Mouse (Mus musculus): ENCODE data around the gene Glcci1. TPM values are rescaled to one million over a fixed set of nuclear protein-coding genes. Genes with fewer than 3 reads are reported as not detected.
A peak's percentile ranks its signal among the peaks of the same experiment; 100 is the strongest.
"Not testable (repeated sequence)": the region's sequence is repeated elsewhere in the genome, so short reads cannot be mapped to it uniquely, and the experiment has no call there.

The Glcci1 gene
- total RNA-seq, 2 experiments from 2014 or later: 94.5 to 94.8 TPM

DNA sequence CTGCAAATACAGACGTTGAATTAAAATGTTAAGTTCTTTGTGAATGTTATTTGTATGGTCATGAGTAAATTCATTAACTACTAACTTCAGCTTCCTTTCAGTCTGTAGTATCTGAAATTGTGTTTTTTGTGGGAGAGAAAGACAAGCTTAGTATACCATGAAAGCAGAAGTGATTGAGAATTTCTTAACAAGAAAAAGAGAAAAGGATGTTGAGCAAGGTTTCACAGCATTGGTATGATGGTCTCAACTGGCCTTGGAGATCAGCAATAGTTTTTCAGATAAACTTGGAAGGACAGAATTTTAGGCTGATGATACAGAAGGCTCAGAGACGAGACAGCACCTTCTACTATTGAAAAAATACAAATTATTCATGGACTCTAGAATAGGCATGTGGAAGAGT, 27.5 kb downstream of the Glcci1 start:
- Histone ChIP-seq H3K4me3 (no peak overlapping the region), H3K27ac (no peak overlapping the region)
- DNase-seq (ENCODE audit: low spot score in 2 of 2): no peak
- TF ChIP-seq CTCF (conservative IDR thresholded peaks at IDR 0.05): no peak

DNA sequence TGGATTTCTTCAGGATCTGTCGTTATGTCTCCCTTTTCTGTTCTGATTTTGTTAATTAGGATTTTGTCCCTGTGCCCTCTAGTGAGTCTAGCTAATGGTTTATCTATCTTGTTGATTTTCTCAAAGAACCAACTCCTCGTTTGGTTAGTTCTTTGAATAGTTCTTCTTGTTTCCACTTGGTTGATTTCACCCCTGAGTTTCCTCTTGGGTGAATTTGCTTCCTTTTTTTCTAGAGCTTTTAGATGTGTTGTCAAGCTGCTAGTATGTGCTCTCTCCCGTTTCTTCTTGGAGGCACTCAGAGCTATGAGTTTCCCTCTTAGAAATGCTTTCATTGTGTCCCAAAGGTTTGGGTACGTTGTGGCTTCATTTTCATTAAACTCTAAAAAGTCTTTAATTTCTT, 32.1 kb downstream of the Glcci1 start:
- H3K4me3 ChIP-seq; DNase-seq (ENCODE audit: low spot score in 2 of 2): not testable (repeated sequence)

DNA sequence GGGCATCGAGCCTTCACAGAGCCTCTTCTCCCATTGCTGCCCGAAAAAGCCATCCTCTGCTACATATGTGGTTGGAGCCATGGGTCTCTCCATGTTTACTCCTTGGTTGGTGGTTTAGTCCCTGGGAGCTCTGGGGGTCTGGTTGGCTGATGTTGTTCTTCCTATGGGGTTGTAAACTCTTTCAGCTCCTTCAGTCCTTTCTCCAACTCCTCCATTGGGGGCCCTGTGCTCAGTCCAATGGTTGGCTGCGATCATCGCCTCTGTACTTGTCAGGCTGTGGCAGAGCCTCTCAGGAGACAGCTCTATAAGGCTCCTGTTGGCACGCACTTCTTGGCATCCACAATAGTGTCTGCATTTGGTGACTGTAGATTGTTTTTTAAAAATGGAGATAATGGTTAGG, 35.4 kb downstream of the Glcci1 start:
- Histone ChIP-seq H3K4me3 (no peak overlapping the region), H3K27ac (no peak overlapping the region)
- no peak for DNase-seq (ENCODE audit: low spot score in 2 of 2)
- TF ChIP-seq CTCF (conservative IDR thresholded peaks at IDR 0.05): no peak

More for the DNA sequence above, 32.1 kb downstream of the Glcci1 start:
- not testable (repeated sequence) for H3K27ac ChIP-seq

DNA sequence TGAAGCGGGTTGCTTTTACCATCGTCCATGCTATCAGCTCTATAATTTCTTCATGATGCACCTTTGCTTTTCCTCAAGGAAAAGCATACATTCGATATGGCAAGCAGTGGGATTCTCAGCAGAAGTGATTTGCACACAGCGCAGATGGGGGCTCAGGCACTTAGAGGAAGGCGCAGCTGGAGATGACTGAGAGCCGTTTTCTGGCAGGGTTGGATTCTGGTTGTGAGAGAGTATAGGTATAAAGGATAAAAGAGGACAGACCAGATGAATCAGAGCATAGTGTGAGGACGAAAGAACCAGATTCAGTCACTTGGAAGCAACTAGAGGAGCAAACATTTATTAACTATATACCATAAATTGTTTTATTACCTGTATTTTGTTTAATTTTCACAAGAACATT, 36.4 kb downstream of the Glcci1 start:
- Histone ChIP-seq H3K27ac (no peak overlapping the region), H3K4me3 (no peak overlapping the region)
- DNase-seq (ENCODE audit: low spot score in 2 of 2): no peak
- TF ChIP-seq CTCF (conservative IDR thresholded peaks at IDR 0.05): no peak

DNA sequence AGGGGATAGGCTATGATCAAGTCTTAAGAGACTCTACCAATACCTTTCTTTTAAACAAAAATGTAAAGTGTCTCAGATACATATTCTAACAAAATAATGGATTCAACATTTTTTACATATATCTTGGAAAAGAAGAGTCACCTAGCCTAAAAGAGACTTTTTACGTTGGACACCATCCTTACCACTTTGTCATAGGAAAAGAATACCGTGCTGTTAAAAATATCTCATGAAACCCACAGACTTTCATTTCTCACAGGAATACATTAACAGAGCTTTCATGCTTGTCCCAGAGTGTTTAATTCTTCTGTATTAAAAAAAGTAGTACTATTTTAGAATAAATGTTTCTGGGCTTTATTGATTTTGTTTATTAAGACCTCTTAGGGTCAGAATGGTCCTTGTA, 41.8 kb downstream of the Glcci1 start:
- H3K4me3 ChIP-seq: no peak overlapping the region

DNA sequence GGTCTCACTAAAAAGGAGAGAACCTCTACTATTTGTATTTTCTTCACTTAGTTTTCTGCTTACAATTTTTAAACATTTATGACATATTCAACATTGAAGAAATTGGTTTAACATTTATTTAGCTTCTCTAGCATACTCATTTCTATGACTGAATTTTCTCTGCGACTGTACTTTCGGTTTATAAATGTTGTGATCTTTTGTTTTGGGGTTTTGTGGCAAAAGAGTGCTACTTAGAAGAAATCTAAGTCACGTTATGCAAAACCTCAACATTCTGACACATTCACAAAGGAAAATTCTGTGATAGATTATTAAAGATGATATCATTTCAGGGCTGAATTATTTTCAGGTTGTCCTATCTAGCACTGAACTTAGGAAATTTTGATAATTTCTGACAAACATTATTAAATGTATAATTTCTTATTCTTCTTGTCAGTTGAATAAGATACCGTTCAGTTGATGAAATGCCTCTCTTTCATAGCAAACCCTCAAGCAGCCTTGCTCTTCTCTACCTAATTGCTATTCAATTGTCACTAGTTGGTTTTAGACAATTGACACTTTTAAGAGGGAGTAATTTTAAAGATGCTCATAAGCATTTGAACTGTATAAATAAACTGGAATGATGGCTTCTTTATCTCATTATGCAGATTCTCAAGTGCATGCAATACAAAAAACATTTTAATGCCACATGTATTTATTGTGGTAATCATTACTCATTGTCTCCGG, 47.6 kb downstream of the Glcci1 start:
- no peak for TF ChIP-seq CTCF (conservative IDR thresholded peaks at IDR 0.05)
- H3K4me3 ChIP-seq: no peak overlapping the region
- no peak overlapping the region for H3K27ac ChIP-seq
- DNase-seq (ENCODE audit: low spot score in 2 of 2): no peak

More for the DNA sequence above, 41.8 kb downstream of the Glcci1 start:
- TF ChIP-seq CTCF (conservative IDR thresholded peaks at IDR 0.05): no peak
- H3K27ac ChIP-seq: no peak overlapping the region
- no peak for DNase-seq (ENCODE audit: low spot score in 2 of 2)

DNA sequence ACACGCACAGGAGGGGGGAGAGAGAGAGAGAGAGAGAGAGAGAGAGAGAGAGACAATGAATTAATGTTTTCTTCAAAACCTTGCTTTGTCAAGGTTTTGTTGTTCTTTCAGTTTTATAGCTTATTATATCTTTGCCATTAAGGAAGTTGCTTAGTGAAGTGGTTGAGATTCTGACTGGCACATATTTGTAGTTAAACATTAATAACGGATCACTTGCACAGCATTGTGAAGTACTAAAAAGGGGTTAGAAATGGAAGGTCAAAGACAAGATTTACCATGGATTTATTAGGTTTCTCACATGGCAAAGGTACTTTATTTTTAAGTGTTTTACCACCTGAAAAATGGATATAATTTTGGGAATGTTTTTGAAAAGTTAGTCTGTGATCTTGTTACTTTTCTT, 51.3 kb downstream of the Glcci1 start:
- H3K27ac ChIP-seq: no peak overlapping the region
- TF ChIP-seq CTCF (conservative IDR thresholded peaks at IDR 0.05): no peak
- DNase-seq (ENCODE audit: low spot score in 2 of 2): no peak
- H3K4me3 ChIP-seq: no peak overlapping the region

DNA sequence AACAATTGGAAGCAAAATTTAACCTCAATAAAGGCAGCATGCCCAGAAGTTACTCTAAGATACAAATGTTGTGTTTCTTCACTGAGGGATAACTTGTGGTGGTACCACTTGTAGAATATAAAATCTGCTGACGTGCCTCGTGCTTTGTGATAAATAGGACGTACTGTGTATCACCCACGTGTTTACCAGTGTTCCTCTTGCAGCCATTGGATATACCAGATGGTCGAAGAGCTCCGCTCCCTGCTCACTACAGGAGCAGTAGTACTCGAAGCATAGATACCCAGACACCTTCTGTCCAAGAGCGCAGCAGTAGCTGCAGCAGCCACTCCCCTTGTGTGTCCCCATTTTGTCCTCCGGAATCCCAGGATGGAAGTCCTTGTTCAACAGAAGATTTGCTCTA, 73.0 kb downstream of the Glcci1 start:
- Histone ChIP-seq H3K4me3 (no peak overlapping the region), H3K27ac (no peak overlapping the region)
- TF ChIP-seq CTCF (conservative IDR thresholded peaks at IDR 0.05): no peak
- peak; percentile 17 to 48 for DNase-seq (ENCODE audit: low spot score in 2 of 2)

DNA sequence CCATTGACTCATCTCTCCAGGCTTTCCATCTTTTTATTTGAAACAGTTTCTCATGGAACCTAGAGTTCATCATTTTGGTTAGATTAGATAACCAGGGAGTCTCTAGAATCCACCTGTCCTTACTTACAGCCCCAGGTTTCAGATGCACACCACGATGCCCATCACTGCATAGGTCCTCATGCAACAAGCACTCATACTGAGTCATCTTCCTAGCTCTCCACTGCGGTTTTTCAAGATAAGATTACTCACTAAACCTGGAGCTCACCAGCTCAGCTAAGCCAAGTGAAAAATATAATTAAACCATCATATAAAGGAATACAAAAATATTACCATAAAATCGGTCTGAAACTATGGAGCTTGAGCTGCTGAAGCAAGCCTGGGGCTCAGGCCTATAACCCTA, 74.5 kb downstream of the Glcci1 start:
- H3K27ac ChIP-seq: no peak overlapping the region
- no peak for DNase-seq (ENCODE audit: low spot score in 2 of 2)
- no peak overlapping the region for H3K4me3 ChIP-seq
- TF ChIP-seq CTCF (conservative IDR thresholded peaks at IDR 0.05): no peak

DNA sequence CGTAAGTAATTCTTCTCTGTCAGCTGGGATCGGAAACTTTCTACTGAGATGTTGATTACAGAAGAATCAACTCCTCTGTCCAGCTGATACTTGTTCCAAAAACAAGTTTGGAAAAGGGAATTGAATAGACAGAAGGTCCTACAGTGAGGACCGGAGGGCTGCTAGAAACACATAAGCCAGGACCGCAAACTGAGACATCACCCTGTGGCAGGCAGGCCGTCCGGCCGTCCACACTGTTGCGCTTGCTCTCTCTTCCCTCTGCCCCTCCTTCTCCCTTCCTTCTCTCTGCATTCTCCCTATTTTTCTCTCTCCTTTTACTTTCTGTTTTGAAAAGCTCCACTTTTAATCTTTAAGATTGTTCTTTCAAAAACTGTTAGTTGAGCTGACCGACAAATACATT, 82.3 kb downstream of the Glcci1 start:
- DNase-seq (ENCODE audit: low spot score in 2 of 2): no peak
- H3K4me3 ChIP-seq: no peak overlapping the region
- no peak for TF ChIP-seq CTCF (conservative IDR thresholded peaks at IDR 0.05)
- H3K27ac ChIP-seq: no peak overlapping the region

DNA sequence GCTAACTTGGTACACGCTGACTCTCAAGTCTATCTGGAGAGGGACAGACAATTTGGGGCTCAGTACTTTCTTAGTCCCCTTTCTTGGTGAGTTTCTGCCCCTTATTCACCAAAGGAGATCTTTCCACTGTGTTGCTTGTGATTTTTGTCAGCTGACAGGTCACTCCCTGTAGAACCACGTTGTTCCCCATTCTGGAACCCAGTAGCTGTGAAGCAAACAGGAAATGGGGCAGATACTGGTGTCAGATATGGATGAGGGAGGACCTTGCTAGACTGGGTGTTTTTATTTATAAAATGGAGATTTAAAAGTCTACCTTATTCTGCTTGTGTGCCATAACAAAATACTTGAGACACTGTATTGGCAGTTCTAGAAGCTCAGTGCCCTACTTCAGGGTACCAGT, 108.0 kb downstream of the Glcci1 start:
- DNase-seq (ENCODE audit: low spot score in 2 of 2): no peak
- no peak overlapping the region for H3K4me3 ChIP-seq
- TF ChIP-seq CTCF (conservative IDR thresholded peaks at IDR 0.05): no peak
- H3K27ac ChIP-seq: no peak overlapping the region

DNA sequence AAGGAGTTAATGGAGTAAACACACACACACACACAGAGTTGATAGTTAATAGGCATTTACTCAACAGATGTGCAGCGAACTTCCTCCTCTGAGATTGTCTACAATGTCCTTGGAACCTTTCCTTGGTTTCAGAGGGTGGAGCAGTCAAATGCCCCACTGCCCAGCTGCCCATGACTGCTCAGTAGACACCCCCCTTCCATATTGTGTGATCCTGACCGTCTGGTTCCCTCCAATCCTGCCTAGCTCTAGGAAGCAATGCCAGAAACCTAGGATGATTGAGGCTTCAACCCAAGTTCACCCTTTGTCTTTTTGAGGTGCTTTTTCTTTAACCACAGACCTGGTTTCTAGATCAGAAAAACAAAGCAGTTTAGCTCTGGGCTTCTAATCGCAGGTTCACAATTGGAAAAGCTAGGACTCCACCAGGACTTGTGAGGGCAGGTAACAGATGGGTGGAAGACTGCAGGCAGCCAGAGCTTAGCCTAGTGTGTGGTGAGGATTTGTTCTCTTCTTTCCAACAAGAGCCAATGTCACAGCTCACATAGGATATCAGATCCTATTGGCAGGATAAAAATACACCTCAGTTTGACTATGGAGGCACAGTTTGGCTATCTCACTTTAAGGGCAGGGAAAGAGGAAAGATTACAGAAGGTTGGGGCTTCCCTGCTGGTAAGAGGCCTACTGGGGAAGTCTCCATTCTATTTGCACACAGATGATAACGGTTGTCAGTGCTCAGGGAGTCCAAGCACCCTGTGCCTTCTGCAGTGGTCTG, 110.4 kb downstream of the Glcci1 start:
- no peak for TF ChIP-seq CTCF (conservative IDR thresholded peaks at IDR 0.05)
- no peak overlapping the region for H3K4me3 ChIP-seq
- no peak overlapping the region for H3K27ac ChIP-seq
- DNase-seq (ENCODE audit: low spot score in 2 of 2): no peak

DNA sequence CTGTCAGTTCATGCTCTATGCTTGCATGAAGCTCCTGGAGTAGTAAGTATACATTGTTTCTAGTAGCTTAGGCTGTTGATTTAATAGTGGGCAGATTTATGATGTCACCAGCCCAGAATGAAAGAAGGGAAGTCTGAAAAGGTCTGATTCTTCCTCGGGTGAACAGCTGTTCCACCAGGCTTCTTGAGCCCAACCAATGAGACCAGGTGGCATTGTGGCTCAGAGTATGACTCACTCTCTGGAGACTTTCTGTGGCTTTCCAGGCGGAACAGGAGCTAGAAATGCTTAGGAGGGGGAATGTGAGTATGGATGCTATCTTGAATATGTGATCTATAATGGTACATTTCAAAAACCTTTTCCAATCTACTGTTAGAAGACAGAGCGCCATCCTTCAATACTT, 113.6 kb downstream of the Glcci1 start:
- no peak for TF ChIP-seq CTCF (conservative IDR thresholded peaks at IDR 0.05)
- Histone ChIP-seq H3K4me3 (no peak overlapping the region), H3K27ac (no peak overlapping the region)
- no peak for DNase-seq (ENCODE audit: low spot score in 2 of 2)

DNA sequence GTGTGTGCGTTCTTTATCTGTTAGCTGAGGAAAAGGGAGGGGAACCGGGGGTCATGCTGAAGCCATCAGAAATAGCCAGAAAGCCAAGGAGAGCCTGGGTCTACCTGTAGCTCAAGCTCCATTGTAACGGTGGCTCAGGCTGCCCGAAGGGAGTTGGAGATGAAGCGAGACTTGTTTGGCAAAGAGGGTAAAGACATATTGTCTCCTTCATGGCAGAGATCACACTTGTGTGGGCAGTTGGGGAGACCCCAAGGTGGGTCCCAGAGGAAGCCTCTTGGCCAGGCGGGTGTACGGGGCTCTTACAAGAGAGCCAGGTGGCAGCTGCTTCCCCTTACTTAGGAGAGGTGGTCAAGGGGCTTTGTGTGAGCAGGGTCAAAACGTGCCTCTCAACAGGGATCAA, 118.8 kb downstream of the Glcci1 start:
- H3K4me3 ChIP-seq: no peak overlapping the region
- no peak for TF ChIP-seq CTCF (conservative IDR thresholded peaks at IDR 0.05)
- no peak overlapping the region for H3K27ac ChIP-seq
- no peak for DNase-seq (ENCODE audit: low spot score in 2 of 2)

All from layer of hippocampus, adult 2 months (tissue).